Mouse (Mus musculus) brain, embryonic 14.5 days (tissue): ENCODE measurements around the gene Map1lc3a.

Experiments used
- CTCF ChIP-seq: fragments of 200-500 bp; IDR thresholded peaks from 2 replicates; pipeline ENCODE4 v1.5.1; 2012; ENCODE audit warnings: inconsistent platforms, mild to moderate bottlenecking, moderate library complexity, borderline replicate concordance; ENCODE audit not compliant: insufficient read depth, insufficient read length; ENCODE audit errors: extremely low read depth
- POLR2A ChIP-seq: fragments of 200-500 bp; IDR thresholded peaks from 2 replicates; pipeline ENCODE4 v1.6.1; 2012; ENCODE audit warnings: mild to moderate bottlenecking, inconsistent platforms, borderline replicate concordance; ENCODE audit not compliant: poor library complexity, insufficient read depth, insufficient read length, severe bottlenecking; ENCODE audit errors: extremely low read depth

- TF ChIP-seq POLR2A (no peak), CTCF (no peak)
These were observed 26.5 kb upstream of the Map1lc3a start for GRCm38 (mm10) chr2:155249588-155249987.
